Mouse (Mus musculus): ENCODE data around the gene Sprr3. TPM values are rescaled to one million over a fixed set of nuclear protein-coding genes. Genes with fewer than 3 reads are reported as not detected.
"Not testable (repeated sequence)": the region's sequence is repeated elsewhere in the genome, so short reads cannot be mapped to it uniquely, and the experiment has no call there.

The Sprr3 gene
- not detected in 2 replicates for polyA plus RNA-seq (2014; fragmentation: Nextera tagmentation; extraction: Ambion mirVana)

GRCm38 (mm10) chr3:92458620-92459019, at the start of gene Sprr3:
Sprr3 (minus strand) TSS chr3:92458720.
- Histone ChIP-seq H3K27me3 (ENCODE audit: control insufficient read depth, insufficient read depth, low read length) (no peaks in the 10 kb centered on the region), H3K4me3 (replicated peaks; ENCODE audit: low read depth, low read length) (no peak within 1 kb of the TSS), H3K27ac (replicated peaks; ENCODE audit: low read depth, low read length) (no peak within 1 kb of the TSS), H3K4me2 (ENCODE audit: low read length) (no peak within 1 kb of the TSS), H3K36me3 (ENCODE audit: control insufficient read depth, insufficient read depth, low read length) (no peaks in the 10 kb centered on the region), H3K9me3 (ENCODE audit: control insufficient read depth, low read length) (no peaks in the 10 kb centered on the region), H3K9ac (replicated peaks; ENCODE audit: low read length) (no peak within 1 kb of the TSS), H3K4me1 (ENCODE audit: control insufficient read depth, insufficient read depth, low read length) (no peaks in the 10 kb centered on the region)
- ATAC-seq (ENCODE audit: low FRiP score, low TSS enrichment) (no peak), DNase-seq (no peak)
- 76% methylated on average over 2 of the region's 2 CpGs for WGBS

DNA sequence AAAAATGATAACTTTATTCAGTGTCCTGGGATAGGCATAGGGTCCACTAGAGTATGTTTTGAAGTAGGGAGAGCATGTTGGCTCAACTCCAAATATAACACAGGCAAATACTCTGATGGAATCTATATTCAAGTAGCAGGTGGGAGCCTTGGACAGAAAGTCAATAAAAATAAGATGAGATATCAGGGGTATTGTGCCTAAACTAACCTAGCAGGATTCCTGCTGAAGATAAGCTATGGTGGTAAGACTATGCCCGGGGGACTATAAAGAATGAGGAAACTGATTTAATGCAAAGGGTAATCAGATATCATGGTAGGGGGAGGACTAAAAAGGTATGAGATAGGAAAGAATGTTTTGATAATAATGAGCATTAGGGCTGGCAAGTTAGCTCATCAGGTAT, 49.7 kb upstream of the Sprr3 start:
- WGBS, result 90% methylated on average over 1 of the region's 1 CpGs

GRCm38 (mm10) chr3:92503528-92503927, 45.0 kb upstream of the Sprr3 start:
- no peaks in the 10 kb centered on the region for H3K4me1 ChIP-seq (ENCODE audit: control insufficient read depth, insufficient read depth, low read length)
- H3K9ac ChIP-seq (replicated peaks; ENCODE audit: low read length), result no peak overlapping the region
- no peak overlapping the region for H3K4me3 ChIP-seq (replicated peaks; ENCODE audit: low read depth, low read length)
- no peaks in the 10 kb centered on the region for H3K36me3 ChIP-seq (ENCODE audit: control insufficient read depth, insufficient read depth, low read length)
- ATAC-seq (ENCODE audit: low FRiP score, low TSS enrichment) (no peak), DNase-seq (no peak)
- no peaks in the 10 kb centered on the region for H3K9me3 ChIP-seq (ENCODE audit: control insufficient read depth, low read length)
- no peak overlapping the region for H3K27ac ChIP-seq (replicated peaks; ENCODE audit: low read depth, low read length)
- H3K27me3 ChIP-seq (ENCODE audit: control insufficient read depth, insufficient read depth, low read length), result no peaks in the 10 kb centered on the region
- H3K4me2 ChIP-seq (ENCODE audit: low read length), result no peak overlapping the region

More for the DNA sequence above, 49.7 kb upstream of the Sprr3 start:
- H3K9me3 ChIP-seq (ENCODE audit: control insufficient read depth, low read length), result no peaks in the 10 kb centered on the region
- H3K4me1 ChIP-seq (ENCODE audit: control insufficient read depth, insufficient read depth, low read length), result no peaks in the 10 kb centered on the region
- H3K36me3 ChIP-seq (ENCODE audit: control insufficient read depth, insufficient read depth, low read length), result no peaks in the 10 kb centered on the region
- H3K27me3 ChIP-seq (ENCODE audit: control insufficient read depth, insufficient read depth, low read length), result no peaks in the 10 kb centered on the region
- no peak overlapping the region for H3K4me3 ChIP-seq (replicated peaks; ENCODE audit: low read depth, low read length)
- no peak overlapping the region for H3K27ac ChIP-seq (replicated peaks; ENCODE audit: low read depth, low read length)
- H3K4me2 ChIP-seq (ENCODE audit: low read length), result no peak overlapping the region
- DNase-seq (no peak), ATAC-seq (ENCODE audit: low FRiP score, low TSS enrichment) (no peak)
- H3K9ac ChIP-seq (replicated peaks; ENCODE audit: low read length), result no peak overlapping the region

DNA sequence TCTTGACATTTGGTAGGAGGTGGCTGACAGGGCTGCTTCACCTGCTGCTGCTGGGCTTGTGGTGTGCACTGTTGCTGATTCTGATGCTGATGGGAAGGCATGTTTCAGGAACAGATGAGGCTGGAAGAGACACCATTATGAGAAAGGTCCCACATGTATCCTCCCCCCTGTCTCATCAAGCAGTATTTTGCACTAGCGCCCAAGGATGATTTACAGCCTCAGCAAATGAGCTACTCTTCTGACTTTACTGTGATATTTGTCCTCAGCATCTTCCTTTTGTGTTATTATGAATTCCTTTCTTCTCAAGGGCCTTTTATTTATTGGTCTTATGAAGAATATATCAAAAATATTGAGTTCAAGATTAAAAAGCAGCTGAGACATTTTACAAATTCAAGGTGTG, 41.9 kb upstream of the Sprr3 start, which contains the start of gene Sprr4:
Gene Sprr4 (minus strand): TSS at position 101 of the 400 bp plus-strand sequence.
- Histone ChIP-seq H3K36me3 (ENCODE audit: control insufficient read depth, insufficient read depth, low read length) (no peaks in the 10 kb centered on the region), H3K27ac (replicated peaks; ENCODE audit: low read depth, low read length) (no peak within 1 kb of the TSS), H3K4me2 (ENCODE audit: low read length) (no peak within 1 kb of the TSS), H3K9ac (replicated peaks; ENCODE audit: low read length) (no peak within 1 kb of the TSS), H3K4me1 (ENCODE audit: control insufficient read depth, insufficient read depth, low read length) (no peaks in the 10 kb centered on the region), H3K27me3 (ENCODE audit: control insufficient read depth, insufficient read depth, low read length) (no peaks in the 10 kb centered on the region), H3K4me3 (replicated peaks; ENCODE audit: low read depth, low read length) (no peak within 1 kb of the TSS), H3K9me3 (ENCODE audit: control insufficient read depth, low read length) (no peaks in the 10 kb centered on the region)
- 97% methylated on average over 1 of the region's 1 CpGs for WGBS
- DNase-seq, result no peak
- ATAC-seq (ENCODE audit: low FRiP score, low TSS enrichment), result no peak

- H3K9me3 ChIP-seq (ENCODE audit: control insufficient read depth, low read length); ATAC-seq (ENCODE audit: low FRiP score, low TSS enrichment); H3K36me3 ChIP-seq (ENCODE audit: control insufficient read depth, insufficient read depth, low read length); H3K4me1 ChIP-seq (ENCODE audit: control insufficient read depth, insufficient read depth, low read length); H3K9ac ChIP-seq (replicated peaks; ENCODE audit: low read length); DNase-seq; H3K4me2 ChIP-seq (ENCODE audit: low read length); H3K27ac ChIP-seq (replicated peaks; ENCODE audit: low read depth, low read length); H3K27me3 ChIP-seq (ENCODE audit: control insufficient read depth, insufficient read depth, low read length); H3K4me3 ChIP-seq (replicated peaks; ENCODE audit: low read depth, low read length): not testable (repeated sequence)
Measured at GRCm38 (mm10) chr3:92490262-92490661, 31.7 kb upstream of the Sprr3 start.

DNA sequence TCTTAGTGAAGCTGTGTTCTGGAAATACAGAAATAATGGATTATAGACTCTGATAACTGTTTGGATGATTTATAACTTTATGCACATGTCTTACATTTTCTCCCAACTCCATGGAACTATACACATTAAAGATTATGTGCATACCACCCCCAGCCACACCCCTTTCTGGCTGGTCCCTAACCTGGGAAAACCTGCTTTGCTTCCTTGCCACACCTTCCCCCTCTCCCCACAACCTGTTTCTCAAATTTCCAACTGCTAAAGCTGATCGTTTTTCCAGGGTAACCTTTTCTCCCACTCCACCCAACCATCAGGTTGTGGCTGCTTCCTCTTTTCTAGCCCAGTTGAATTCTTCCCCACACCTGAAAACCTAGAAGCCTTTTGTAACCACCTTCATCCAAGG, 27.8 kb upstream of the Sprr3 start:
- DNase-seq (no peak), ATAC-seq (ENCODE audit: low FRiP score, low TSS enrichment) (no peak)
- WGBS, result 57% methylated on average over 1 of the region's 1 CpGs
- Histone ChIP-seq H3K27ac (replicated peaks; ENCODE audit: low read depth, low read length) (no peak overlapping the region), H3K9ac (replicated peaks; ENCODE audit: low read length) (no peak overlapping the region), H3K4me3 (replicated peaks; ENCODE audit: low read depth, low read length) (no peak overlapping the region), H3K4me2 (ENCODE audit: low read length) (no peak overlapping the region), H3K36me3 (ENCODE audit: control insufficient read depth, insufficient read depth, low read length) (no peaks in the 10 kb centered on the region), H3K9me3 (ENCODE audit: control insufficient read depth, low read length) (no peaks in the 10 kb centered on the region), H3K4me1 (ENCODE audit: control insufficient read depth, insufficient read depth, low read length) (no peaks in the 10 kb centered on the region), H3K27me3 (ENCODE audit: control insufficient read depth, insufficient read depth, low read length) (no peaks in the 10 kb centered on the region)

GRCm38 (mm10) chr3:92485863-92486262, 27.3 kb upstream of the Sprr3 start, which contains the start of gene Sprr1a:
Sprr1a (minus strand) TSS chr3:92485895.
- no peaks in the 10 kb centered on the region for H3K4me1 ChIP-seq (ENCODE audit: control insufficient read depth, insufficient read depth, low read length)
- no peak within 1 kb of the TSS for H3K27ac ChIP-seq (replicated peaks; ENCODE audit: low read depth, low read length)
- ATAC-seq (ENCODE audit: low FRiP score, low TSS enrichment) (no peak), DNase-seq (no peak)
- no peak within 1 kb of the TSS for H3K9ac ChIP-seq (replicated peaks; ENCODE audit: low read length)
- H3K36me3 ChIP-seq (ENCODE audit: control insufficient read depth, insufficient read depth, low read length), result no peaks in the 10 kb centered on the region
- no peak within 1 kb of the TSS for H3K4me2 ChIP-seq (ENCODE audit: low read length)
- H3K4me3 ChIP-seq (replicated peaks; ENCODE audit: low read depth, low read length), result no peak within 1 kb of the TSS
- H3K27me3 ChIP-seq (ENCODE audit: control insufficient read depth, insufficient read depth, low read length), result no peaks in the 10 kb centered on the region
- H3K9me3 ChIP-seq (ENCODE audit: control insufficient read depth, low read length), result no peaks in the 10 kb centered on the region

DNA sequence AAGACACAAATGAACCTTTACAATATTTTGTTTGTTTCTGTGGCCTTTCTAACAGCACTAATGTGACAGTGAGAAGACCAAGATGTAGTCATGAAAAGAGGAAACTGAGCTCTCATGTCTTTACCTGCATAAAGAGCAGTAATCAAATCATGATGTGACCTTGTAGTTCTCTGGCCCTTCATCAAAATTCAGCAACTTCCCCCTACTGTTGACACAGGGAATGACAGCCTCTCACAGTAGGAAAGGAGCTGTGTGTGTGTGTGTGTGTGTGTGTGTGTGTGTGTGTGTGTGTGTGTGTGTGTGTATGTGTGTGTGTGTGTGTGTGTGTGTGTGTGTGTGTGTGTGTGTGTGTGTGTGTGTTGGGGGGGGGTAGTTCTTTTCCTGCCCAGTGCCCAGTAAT, 22.7 kb upstream of the Sprr3 start:
- H3K36me3 ChIP-seq (ENCODE audit: control insufficient read depth, insufficient read depth, low read length); ATAC-seq (ENCODE audit: low FRiP score, low TSS enrichment); H3K4me1 ChIP-seq (ENCODE audit: control insufficient read depth, insufficient read depth, low read length); H3K9ac ChIP-seq (replicated peaks; ENCODE audit: low read length); H3K4me2 ChIP-seq (ENCODE audit: low read length); H3K4me3 ChIP-seq (replicated peaks; ENCODE audit: low read depth, low read length); DNase-seq; H3K27ac ChIP-seq (replicated peaks; ENCODE audit: low read depth, low read length); H3K27me3 ChIP-seq (ENCODE audit: control insufficient read depth, insufficient read depth, low read length); H3K9me3 ChIP-seq (ENCODE audit: control insufficient read depth, low read length): not testable (repeated sequence)

- no peaks in the 10 kb centered on the region for H3K36me3 ChIP-seq (ENCODE audit: control insufficient read depth, insufficient read depth, low read length)
- no peak overlapping the region for H3K9ac ChIP-seq (replicated peaks; ENCODE audit: low read length)
- no peaks in the 10 kb centered on the region for H3K4me1 ChIP-seq (ENCODE audit: control insufficient read depth, insufficient read depth, low read length)
- H3K27ac ChIP-seq (replicated peaks; ENCODE audit: low read depth, low read length), result no peak overlapping the region
- H3K9me3 ChIP-seq (ENCODE audit: control insufficient read depth, low read length), result no peaks in the 10 kb centered on the region
- no peak overlapping the region for H3K4me2 ChIP-seq (ENCODE audit: low read length)
- no peak overlapping the region for H3K4me3 ChIP-seq (replicated peaks; ENCODE audit: low read depth, low read length)
- H3K27me3 ChIP-seq (ENCODE audit: control insufficient read depth, insufficient read depth, low read length), result no peaks in the 10 kb centered on the region
- DNase-seq (no peak), ATAC-seq (ENCODE audit: low FRiP score, low TSS enrichment) (no peak)
- 91% methylated on average over 2 of the region's 2 CpGs for WGBS
Measured at GRCm38 (mm10) chr3:92470111-92470510, 11.6 kb upstream of the Sprr3 start.
